Mouse (Mus musculus) left cerebral cortex, adult 2 months (tissue): ENCODE results near the gene Il1rap. TPM values are rescaled to one million over a fixed set of nuclear protein-coding genes. Genes with fewer than 3 reads are reported as not detected.

Source experiments
- DNase-seq, 2 experiments: peaks; one replicate each; pipeline ENCODE4 v3.0.0; 2021 to 2022; ENCODE audit warnings: low spot score in 2 of 2, mixed read lengths in 1 of 2; ENCODE audit errors: extremely low spot score in 1 of 2
- H3K27ac ChIP-seq: fragments of 200-600 bp; 2 replicates; pipeline ENCODE4 v1.8.1; 2022
- H3K4me3 ChIP-seq: fragments of 200-600 bp; 2 replicates; pipeline ENCODE4 v1.8.1; 2022
- CTCF ChIP-seq: fragments of 200-600 bp; IDR thresholded peaks from 2 replicates; pipeline ENCODE4 v1.8.1; 2022; ENCODE audit warnings: antibody characterized with exemption, mild to moderate bottlenecking, moderate library complexity
- intact Hi-C: fragments of 180-260 bp; cut with DNase I; formaldehyde crosslinking; loops from one replicate; pipeline ENCODE4 v1.15.1; 2025
- total RNA-seq, 2 experiments: library from RNA; stranded (reverse); gene quantifications; 2 replicates each; pipeline ENCODE4 v1.2.3; 2021

Gene Il1rap
- total RNA-seq, 2 experiments from 2014 or later = 33.0 to 33.7 TPM

DNA sequence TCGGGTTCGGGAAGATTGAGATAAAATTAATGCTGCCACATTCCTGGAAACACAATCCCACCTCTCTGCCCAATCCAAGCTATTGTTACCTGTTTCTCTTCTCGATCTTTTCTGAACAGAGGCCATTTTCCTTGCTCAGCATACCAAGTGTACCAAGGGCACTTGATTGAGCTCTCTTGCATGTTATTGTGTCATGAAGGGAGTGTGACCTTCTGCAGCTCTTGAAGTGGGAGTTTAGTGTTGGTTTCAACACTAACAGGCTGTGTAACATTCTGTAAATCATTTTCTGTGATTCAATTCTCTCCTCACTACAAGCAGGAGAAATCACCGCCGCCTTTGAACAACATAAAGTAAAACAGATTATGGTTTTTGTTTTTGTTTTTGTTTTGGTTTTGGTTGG lies 7.3 kb upstream of the Il1rap start:
- Histone ChIP-seq H3K27ac (no peak overlapping the region), H3K4me3 (no peak overlapping the region)
- intact Hi-C loops = no loop called here
- no peak for DNase-seq
- no peak for TF ChIP-seq CTCF

DNA sequence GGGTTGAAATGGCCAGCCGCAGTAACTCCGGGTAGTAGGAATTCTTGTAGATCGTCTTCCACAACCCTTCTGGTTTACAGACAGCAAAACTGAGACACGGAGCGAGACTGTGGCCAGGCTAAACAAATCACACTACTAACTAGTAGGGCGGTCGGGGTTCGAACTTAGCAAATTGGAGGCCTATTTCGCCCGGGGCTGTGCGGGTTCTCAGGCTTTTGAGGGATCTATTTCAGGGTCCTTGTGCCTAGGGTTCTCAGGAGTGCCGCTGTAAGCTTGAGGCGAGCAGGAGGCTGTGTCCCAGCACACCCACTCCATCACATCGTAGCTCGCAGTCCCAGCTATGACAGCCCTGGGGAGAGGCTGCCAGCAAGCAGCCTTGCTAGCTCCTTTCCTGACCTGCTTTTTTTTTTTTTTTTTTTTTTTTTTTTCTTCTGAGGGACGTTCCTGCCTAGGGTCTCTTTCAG lies 441 bp downstream of the Il1rap start:
- intact Hi-C loops = loop anchor here (2.0 to 5.0 kb wide), 4 partner anchors 27 to 195 kb away; no protein-coding TSS in a partner anchor
- peak; percentile 34 to 42 for DNase-seq
- TF ChIP-seq CTCF = no peak
- Histone ChIP-seq H3K27ac (peak overlapping the region; percentile 93), H3K4me3 (peak overlapping the region; percentile 94)

DNA sequence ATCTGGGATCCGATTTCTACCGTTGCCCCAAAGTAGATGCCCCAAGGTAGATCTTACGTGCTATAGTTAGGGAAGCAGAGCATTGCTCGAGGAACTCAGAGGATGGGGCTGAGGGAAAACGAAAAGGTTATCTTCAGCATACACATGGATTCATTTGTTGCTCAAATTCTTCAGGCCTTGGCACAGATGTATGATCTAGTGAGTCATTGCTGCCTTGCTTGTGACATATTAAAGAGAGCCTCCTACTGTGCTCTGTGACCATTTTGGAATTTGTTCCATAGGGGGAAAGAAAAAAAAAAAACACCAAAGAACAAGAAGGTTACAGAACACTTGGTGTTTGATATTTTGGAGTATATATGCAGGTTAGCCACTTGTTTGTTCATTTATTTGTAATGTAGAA lies 4.3 kb downstream of the Il1rap start:
- Histone ChIP-seq H3K27ac (no peak overlapping the region), H3K4me3 (no peak overlapping the region)
- no peak for TF ChIP-seq CTCF
- intact Hi-C loops = no loop called here
- no peak for DNase-seq

DNA sequence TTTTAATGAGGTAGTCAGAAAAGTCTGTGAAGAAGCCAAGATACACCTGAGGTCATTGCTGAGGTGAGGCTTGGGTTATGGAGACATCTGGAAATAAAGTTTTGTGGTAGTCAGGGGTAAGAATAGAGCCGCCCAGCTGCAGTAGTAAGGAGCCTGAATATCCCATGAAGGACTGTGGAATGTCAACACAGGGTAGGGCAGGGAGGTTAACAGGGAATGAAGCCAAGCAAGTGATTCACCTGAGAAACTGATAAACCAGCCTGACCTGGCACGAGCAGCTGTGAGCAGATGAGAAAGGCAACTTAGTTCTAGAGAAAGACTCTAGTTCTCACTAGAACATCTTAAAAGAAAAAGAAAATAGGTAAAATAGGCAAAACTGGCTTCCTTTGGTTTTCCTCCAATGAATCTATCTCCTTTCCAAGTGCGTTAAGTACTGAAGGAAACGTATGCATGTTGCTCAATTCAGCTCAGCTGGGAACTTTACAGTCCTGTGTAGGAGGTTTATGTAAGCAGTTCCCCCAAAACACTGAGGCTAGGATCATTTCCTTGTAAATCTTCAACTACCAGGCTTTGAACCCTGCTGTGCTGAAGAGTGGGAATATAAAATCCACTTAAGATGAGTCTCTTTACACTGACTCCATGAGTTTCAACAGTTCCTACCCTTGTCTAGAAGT lies 9.5 kb downstream of the Il1rap start:
- no peak for TF ChIP-seq CTCF
- intact Hi-C loops = no loop called here
- Histone ChIP-seq H3K27ac (no peak overlapping the region), H3K4me3 (no peak overlapping the region)
- DNase-seq = no peak

DNA sequence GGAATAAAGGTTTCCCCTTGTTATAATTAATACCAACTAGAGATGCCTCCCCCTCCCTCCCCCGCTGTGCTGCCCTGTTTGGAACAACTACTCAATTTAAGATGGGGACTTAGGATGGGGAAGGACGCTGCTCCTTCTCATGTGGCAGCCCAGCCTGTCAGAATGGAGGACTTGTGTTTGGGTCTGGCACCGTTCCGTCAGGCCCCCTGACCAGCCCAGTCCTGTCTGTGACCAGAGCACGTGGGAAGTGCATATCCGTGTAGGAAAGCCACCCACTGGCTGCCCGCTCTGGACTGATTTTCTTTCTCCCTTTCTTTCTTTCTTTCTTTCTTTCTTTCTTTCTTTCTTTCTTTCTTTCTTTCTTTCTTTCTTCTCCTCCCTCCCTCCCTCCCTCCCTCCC lies 14.9 kb downstream of the Il1rap start:
- DNase-seq = peak in 1 of 2 experiments; percentile 11
- Histone ChIP-seq H3K4me3 (no peak overlapping the region), H3K27ac (no peak overlapping the region)
- TF ChIP-seq CTCF = no peak
- intact Hi-C loops = no loop called here

DNA sequence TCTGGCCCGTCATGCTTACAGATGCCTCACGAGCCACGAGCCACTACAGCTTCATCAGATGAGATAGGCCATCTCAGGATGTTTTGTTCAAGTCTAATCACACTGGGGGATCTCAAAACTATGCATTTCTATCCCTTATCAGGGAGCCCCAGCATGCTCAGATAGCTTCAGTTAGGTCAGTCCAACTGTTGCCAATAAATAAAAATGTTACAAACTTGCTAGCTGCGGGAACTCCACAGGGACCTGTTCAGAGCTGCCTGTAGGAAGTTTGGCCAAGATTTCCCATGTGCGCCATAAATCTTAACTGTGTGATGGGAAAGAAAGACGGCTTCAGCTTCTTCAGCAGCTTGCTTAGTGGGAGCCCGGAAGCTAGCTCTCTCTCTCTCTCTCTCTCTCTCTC lies 15.8 kb downstream of the Il1rap start:
- Histone ChIP-seq H3K4me3 (no peak overlapping the region), H3K27ac (no peak overlapping the region)
- DNase-seq = no peak
- intact Hi-C loops = no loop called here
- TF ChIP-seq CTCF = no peak

DNA sequence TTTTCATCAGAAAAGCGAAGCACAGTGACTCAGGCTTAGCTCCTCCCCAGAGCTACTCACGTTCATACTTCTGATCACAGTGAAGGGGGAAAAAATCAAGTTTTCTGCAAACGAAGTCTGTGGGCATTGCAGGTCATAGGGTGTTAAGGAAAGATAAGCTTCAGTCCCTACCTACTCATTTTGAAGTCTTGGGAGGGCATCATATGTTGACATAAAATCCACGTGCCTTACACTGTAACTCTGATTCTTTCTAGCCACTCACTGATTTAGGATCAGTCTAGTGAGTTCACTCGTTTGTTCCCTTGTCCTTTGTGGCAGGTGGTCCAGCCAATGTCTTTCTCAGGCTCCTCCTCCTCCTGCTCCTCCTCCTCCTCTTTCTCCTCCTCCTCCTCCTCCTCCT lies 17.1 kb downstream of the Il1rap start:
- Histone ChIP-seq H3K4me3 (no peak overlapping the region), H3K27ac (no peak overlapping the region)
- no peak for TF ChIP-seq CTCF
- intact Hi-C loops = no loop called here
- no peak for DNase-seq

DNA sequence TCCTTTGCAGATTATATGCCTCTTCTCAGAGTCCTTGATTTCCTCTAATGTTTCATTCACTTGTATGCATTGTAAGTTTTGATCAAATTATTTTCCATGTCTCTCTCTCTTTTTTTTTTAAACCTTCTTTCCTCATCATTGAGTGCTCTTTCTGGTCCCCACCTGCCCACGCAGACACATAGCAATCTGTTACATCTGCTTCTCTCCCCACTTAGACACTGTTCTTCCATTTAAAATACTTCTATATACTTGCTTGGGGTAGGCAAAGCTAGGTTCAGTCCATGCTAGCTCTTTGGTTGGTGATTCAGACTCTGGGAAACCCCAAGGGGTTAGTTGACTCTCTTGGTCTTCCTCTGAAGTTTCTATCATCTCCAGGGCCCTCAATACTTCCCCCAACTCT lies 20.0 kb downstream of the Il1rap start:
- Histone ChIP-seq H3K27ac (no peak overlapping the region), H3K4me3 (no peak overlapping the region)
- no peak for DNase-seq
- intact Hi-C loops = loop anchor here (2.0 kb wide), 1 partner anchor 53 kb away; no protein-coding TSS in a partner anchor
- no peak for TF ChIP-seq CTCF

DNA sequence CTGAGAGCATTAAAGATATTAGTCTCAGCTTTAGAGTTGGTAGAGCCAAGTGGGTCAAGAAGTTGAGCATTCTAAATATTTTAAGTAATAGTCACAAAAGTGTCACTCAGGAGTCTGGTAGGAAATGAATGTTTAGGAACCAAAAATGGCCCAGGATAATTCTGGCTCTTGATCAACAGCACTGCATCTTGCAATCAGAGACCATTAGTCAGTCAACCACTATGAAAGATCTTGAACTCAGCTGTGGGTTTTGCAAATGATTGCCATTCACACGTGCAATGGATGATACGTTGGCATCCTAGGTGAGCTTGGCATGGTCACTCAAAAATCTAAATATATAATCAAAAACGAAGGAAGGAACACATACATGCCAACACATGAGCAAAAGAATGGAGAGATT lies 23.1 kb downstream of the Il1rap start:
- Histone ChIP-seq H3K27ac (no peak overlapping the region), H3K4me3 (no peak overlapping the region)
- no peak for DNase-seq
- intact Hi-C loops = no loop called here
- no peak for TF ChIP-seq CTCF

DNA sequence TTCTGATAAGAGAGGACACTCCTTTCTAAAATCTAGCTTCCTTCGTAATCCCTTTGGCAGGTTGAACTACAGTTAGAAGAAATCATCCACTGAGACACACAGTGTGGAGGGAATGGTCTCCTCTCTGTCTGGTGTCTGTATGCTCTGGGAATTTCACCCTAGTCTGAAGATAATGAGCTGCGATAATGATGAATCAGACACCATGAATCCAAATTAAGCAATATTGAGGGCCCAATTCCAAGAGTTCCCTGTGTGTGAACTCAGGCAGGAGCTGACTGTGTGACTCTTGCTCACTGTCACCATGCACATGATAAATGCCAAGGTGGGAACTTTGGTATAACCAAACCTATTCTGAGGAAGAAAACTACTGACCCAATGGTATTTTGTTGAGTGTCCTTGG lies 26.5 kb downstream of the Il1rap start:
- DNase-seq = no peak
- intact Hi-C loops = no loop called here

DNA sequence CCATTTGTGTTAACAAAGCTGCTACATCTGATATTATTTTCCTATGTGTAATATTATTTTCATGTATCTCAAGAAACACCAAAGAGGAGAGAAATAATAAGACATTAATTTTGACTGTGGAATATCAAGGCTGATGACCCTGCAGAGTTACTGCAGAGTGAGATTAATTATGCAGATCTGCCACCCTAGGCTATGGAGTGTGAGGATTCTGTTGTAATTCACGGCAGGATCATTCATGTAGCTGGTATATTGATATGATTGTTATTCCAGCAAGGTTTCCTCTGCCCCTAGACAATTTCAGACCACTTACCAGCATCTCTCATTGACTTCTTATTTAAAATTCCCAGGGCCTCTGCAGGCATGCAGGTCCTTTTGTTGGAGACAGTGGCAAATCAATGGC lies 29.0 kb downstream of the Il1rap start:
- DNase-seq = no peak

More for the DNA sequence above, 26.5 kb downstream of the Il1rap start:
- TF ChIP-seq CTCF = no peak
- no peak overlapping the region for H3K27ac ChIP-seq
- no peak overlapping the region for H3K4me3 ChIP-seq

DNA sequence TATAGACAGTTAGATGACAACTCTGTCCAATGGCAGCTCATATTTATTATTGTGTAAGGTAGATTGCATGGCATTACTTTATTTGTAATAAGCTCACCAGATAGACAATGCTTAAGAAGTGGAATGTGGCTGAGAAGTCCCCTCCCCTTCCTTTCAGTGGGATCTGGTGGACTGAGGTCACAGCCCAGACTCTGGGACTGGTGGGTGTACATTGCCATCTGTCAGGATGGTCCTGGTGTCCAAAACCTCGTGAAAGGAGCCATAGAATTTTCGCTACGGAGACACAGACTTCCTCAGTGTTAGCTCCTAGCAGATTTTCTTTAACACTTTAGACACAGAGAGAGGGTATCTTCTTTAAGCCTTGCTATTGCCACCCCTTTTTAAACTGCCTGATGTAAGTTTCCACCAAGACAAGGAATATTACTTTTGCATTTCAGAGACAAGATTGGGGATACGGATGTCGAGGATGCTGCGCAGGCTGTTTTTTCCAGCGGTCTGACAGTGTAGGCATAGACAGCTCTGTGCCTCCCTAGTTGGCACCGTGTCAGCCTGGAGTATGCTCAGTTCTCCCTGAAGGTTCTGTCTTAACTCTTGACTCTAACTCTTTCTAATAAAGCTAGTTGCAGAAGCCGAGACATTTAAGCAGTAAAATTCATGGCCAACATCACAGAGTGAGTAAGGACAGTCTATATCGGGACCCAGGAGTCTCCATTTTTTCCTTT lies 31.2 kb downstream of the Il1rap start:
- DNase-seq = peak in 1 of 2 experiments; percentile 28
- Histone ChIP-seq H3K4me3 (no peak overlapping the region), H3K27ac (no peak overlapping the region)
- no peak for TF ChIP-seq CTCF
- intact Hi-C loops = no loop called here

More for the DNA sequence above, 29.0 kb downstream of the Il1rap start:
- TF ChIP-seq CTCF = no peak
- H3K4me3 ChIP-seq = no peak overlapping the region
- intact Hi-C loops = no loop called here
- no peak overlapping the region for H3K27ac ChIP-seq

DNA sequence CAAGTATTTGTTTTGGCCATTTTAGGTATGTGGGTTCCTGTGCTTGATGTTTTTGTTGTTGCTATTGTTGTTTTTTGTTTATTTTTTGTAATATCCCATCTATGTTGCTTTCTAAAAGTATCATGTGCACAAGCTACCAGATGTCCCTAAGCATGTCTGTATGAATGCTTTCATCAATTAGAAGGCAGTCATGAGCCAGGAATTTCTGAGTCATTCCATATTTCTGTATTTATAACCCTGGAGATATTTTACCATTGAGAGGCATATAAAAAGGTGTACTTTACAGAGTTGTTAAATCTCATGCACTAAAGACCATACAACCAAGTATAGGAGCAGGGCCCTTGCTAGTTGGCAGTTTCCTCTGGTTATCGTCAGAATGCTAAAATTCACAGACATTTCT lies 41.6 kb downstream of the Il1rap start:
- intact Hi-C loops = no loop called here
- no peak for DNase-seq
- Histone ChIP-seq H3K4me3 (no peak overlapping the region), H3K27ac (no peak overlapping the region)
- no peak for TF ChIP-seq CTCF
